Mouse (Mus musculus) forebrain, embryonic 11.5 days (tissue): Measurements from ENCODE around the gene Mllt11. TPM values are rescaled to one million over a fixed set of nuclear protein-coding genes. Genes with fewer than 3 reads are reported as not detected.
"Not testable (repeated sequence)": the region's sequence is repeated elsewhere in the genome, so short reads cannot be mapped to it uniquely, and the experiment has no call there.

Source experiments
- ATAC-seq: fragments of 200-750 bp; cut with Nextera tagmentation; replicated peaks from 2 replicates; pipeline ENCODE4 v1.8.0; 2017; ENCODE audit warnings: moderate TSS enrichment; ENCODE audit not compliant: low FRiP score
- DNase-seq: peaks from one replicate; pipeline ENCODE4 v3.0.0-alpha.2; 2017; ENCODE audit warnings: low spot score
- H3K27ac ChIP-seq: fragments of 300-500 bp; sonication (generic); 2 replicates; pipeline ENCODE4 v1.5.1; 2014; ENCODE audit warnings: low read depth, low read length
- H3K27me3 ChIP-seq: fragments of 300-500 bp; sonication (generic); 2 replicates; pipeline ENCODE4 v1.6.1; 2014; ENCODE audit warnings: mild to moderate bottlenecking, low read length, mixed read lengths; ENCODE audit not compliant: control insufficient read depth, insufficient read depth
- H3K36me3 ChIP-seq: fragments of 300-500 bp; sonication (generic); 2 replicates; pipeline ENCODE4 v1.6.1; 2014; ENCODE audit warnings: mild to moderate bottlenecking, low read length, moderate library complexity, mixed read lengths; ENCODE audit not compliant: control insufficient read depth, insufficient read depth
- H3K4me1 ChIP-seq: fragments of 300-500 bp; sonication (generic); replicated peaks from 2 replicates; pipeline ENCODE4 v1.6.1; 2014; ENCODE audit warnings: low read length, mixed read lengths; ENCODE audit not compliant: control insufficient read depth, insufficient read depth
- H3K4me2 ChIP-seq: fragments of 300-500 bp; sonication (generic); 2 replicates; pipeline ENCODE4 v1.6.1; 2014; ENCODE audit warnings: low read depth, mild to moderate bottlenecking, low read length, moderate library complexity, mixed read lengths; ENCODE audit not compliant: severe bottlenecking
- H3K4me3 ChIP-seq: fragments of 300-500 bp; sonication (generic); 2 replicates; pipeline ENCODE4 v1.5.1; 2014; ENCODE audit warnings: low read depth, low read length
- H3K9ac ChIP-seq: fragments of 300-500 bp; sonication (generic); 2 replicates; pipeline ENCODE4 v1.6.1; 2014; ENCODE audit warnings: low read length
- H3K9me3 ChIP-seq: fragments of 300-500 bp; sonication (generic); 2 replicates; pipeline ENCODE4 v1.6.1; 2016; ENCODE audit warnings: low read length, mixed read lengths; ENCODE audit not compliant: control insufficient read depth
- WGBS: fragments of 180-500 bp; shearing (Covaris S2); extraction: QIAGEN DNeasy Blood & Tissue Kit; methylation state at CpG from one replicate; pipeline ENCODE4 v1.1.7; 2014; 5-methylcytosine and 5-hydroxymethylcytosine counted together
- polyA plus RNA-seq: library from polyadenylated mRNA; unstranded; fragments of >200 nt; fragmentation: Nextera tagmentation; extraction: Ambion mirVana; gene quantifications from 2 replicates; pipeline ENCODE4 v1.2.1, GENCODE M21; 2014

Mllt11 gene
- polyA plus RNA-seq, 1 experiment from 2014 or later = 89.8 TPM

- Histone ChIP-seq H3K4me1 (no peaks in the 10 kb centered on the region; the same call in 1 of the 2 replicates), H3K4me3 (peak overlapping the region; percentile 76), H3K9me3 (no peaks in the 10 kb centered on the region), H3K36me3 (peaks cover 2% of the 10 kb centered on the region; the same call in 1 of the 2 replicates), H3K4me2 (peak overlapping the region; percentile 53), H3K27ac (no peak overlapping the region; the same call in 1 of the 2 replicates), H3K27me3 (no peaks in the 10 kb centered on the region), H3K9ac (peak overlapping the region; percentile 96)
- DNase-seq (no peak), ATAC-seq (no peak)
- WGBS = 30% methylated on average over 4 of the region's 4 CpGs
Observed at GRCm38 (mm10) chr3:95216655-95217254, 15.2 kb downstream of the Mllt11 start.

DNA sequence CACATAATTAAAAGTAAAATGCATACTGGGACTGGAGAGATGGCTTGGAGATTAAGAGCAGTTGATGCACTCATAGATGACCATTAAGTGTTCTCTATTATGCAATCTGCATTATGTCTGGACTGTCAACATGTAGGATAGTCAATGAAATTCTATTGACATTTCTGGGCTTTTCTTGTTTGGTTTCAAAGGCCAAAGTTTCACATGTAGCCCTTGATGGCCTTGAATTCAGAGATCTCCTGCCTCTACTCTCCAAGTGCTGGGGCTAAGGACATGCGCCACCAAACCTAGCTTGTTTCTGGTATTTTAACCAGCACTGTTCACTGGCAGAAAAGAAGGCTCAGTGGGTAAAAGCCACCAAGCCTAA lies 18.4 kb downstream of the Mllt11 start:
- H3K9ac ChIP-seq = no peak overlapping the region
- 97% methylated on average over 1 of the region's 1 CpGs for WGBS
- no peaks in the 10 kb centered on the region; the same call in 1 of the 2 replicates for H3K4me1 ChIP-seq
- no peak overlapping the region for H3K27ac ChIP-seq
- no peak overlapping the region for H3K4me2 ChIP-seq
- no peak overlapping the region for H3K4me3 ChIP-seq
- ATAC-seq = no peak
- H3K9me3 ChIP-seq = no peaks in the 10 kb centered on the region
- no peak for DNase-seq
- H3K27me3 ChIP-seq = no peaks in the 10 kb centered on the region
- peaks cover under 1% of the 10 kb centered on the region; the same call in 1 of the 2 replicates for H3K36me3 ChIP-seq

DNA sequence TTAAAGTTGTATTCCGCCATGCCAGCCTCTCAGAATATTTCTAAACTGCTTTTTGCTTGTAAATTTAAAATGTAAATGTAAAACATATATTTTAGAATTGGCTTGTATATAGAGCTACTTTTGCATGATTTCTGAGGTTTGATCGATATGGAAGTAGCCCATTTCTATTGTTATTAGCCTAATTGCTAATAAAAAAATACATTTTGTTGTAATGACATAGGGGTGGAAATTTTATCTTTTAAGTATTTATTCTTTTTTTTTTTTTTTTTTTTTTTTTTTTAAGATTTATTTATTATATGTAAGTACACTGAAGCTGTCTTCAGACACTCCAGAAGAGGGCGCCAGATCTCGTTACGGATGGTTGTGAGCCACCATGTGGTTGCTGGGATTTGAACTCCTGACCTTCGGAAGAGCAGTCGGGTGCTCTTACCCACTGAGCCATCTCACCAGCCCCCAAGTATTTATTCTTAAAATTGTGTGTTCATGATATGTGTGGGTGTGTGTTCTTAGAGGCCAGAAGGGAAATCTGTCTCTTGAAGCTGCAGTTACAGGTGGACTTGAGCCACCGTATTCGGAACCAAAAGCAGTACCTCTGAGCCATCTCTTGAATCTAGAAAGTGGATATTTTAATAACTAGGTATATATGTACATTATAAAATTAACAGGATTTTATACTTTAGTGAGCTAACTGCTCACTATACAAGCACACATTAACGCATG lies 18.9 kb downstream of the Mllt11 start:
- not testable (repeated sequence) for H3K36me3 ChIP-seq, H3K4me1 ChIP-seq, H3K27ac ChIP-seq, H3K9me3 ChIP-seq, H3K4me3 ChIP-seq, H3K4me2 ChIP-seq, H3K9ac ChIP-seq, DNase-seq, ATAC-seq, H3K27me3 ChIP-seq
- WGBS = 96% methylated on average over 7 of the region's 10 CpGs

DNA sequence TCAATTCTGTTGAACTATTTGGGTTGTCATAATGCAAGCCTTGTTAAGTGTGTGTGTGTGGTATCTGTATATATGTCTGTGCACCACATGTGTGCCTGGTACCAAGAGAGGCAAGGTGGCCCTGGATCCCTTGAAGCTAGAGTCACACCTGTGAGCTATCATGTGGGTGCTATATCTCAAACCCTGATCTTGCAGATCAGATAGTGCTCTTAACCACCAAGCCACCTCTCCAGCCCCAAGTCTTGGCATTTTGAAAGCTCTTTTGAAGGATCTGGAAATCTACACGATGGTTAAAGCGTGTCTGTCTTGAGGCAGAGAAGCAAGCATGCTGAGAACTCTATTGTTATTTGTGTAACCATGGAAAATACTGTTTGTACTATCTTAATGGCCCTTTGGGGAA lies 21.4 kb downstream of the Mllt11 start:
- no peaks in the 10 kb centered on the region; the same call in 1 of the 2 replicates for H3K36me3 ChIP-seq
- H3K27ac ChIP-seq = no peak overlapping the region
- no peaks in the 10 kb centered on the region for H3K4me1 ChIP-seq
- no peak overlapping the region for H3K4me2 ChIP-seq
- WGBS = 76% methylated on average over 2 of the region's 2 CpGs
- no peak for DNase-seq
- no peak overlapping the region for H3K9ac ChIP-seq
- no peak for ATAC-seq
- H3K9me3 ChIP-seq = no peaks in the 10 kb centered on the region
- no peaks in the 10 kb centered on the region for H3K27me3 ChIP-seq
- no peak overlapping the region for H3K4me3 ChIP-seq

GRCm38 (mm10) chr3:95208286-95208685 lies 23.7 kb downstream of the Mllt11 start:
- Histone ChIP-seq H3K27ac (no peak overlapping the region), H3K27me3 (no peaks in the 10 kb centered on the region), H3K4me1 (no peaks in the 10 kb centered on the region), H3K36me3 (peaks cover 2% of the 10 kb centered on the region; the same call in 1 of the 2 replicates), H3K9me3 (no peaks in the 10 kb centered on the region), H3K4me2 (no peak overlapping the region), H3K9ac (no peak overlapping the region), H3K4me3 (no peak overlapping the region)
- 82% methylated on average over 4 of the region's 4 CpGs for WGBS
- ATAC-seq (no peak), DNase-seq (no peak)

DNA sequence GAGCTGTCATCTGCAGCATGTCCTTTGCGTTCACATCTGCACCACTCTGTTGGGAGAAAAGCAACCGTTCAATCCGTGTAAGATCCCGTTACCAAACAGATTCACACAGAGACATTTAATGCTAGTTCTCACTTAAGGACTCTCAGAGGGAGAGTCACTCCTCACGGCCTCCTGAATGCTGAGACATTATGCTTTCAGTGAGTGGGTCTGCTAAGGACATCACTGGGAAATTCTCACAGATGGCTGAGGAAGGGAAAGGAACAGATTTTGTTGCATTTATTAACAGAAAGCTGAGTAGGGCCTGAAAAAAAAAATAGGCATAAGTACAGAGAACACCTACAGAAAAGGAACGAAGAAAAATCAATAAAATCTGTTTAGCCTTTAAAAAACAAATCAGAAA lies 28.1 kb downstream of the Mllt11 start:
- DNase-seq (no peak), ATAC-seq (no peak)
- Histone ChIP-seq H3K27me3 (no peaks in the 10 kb centered on the region), H3K9me3 (no peaks in the 10 kb centered on the region), H3K4me1 (no peaks in the 10 kb centered on the region), H3K36me3 (peaks cover 10% of the 10 kb centered on the region; the same call in 1 of the 2 replicates), H3K9ac (no peak overlapping the region), H3K4me2 (no peak overlapping the region), H3K27ac (no peak overlapping the region), H3K4me3 (no peak overlapping the region)
- WGBS = 90% methylated on average over 6 of the region's 6 CpGs

GRCm38 (mm10) chr3:95200562-95200961 lies 31.4 kb downstream of the Mllt11 start:
- no peak overlapping the region for H3K9ac ChIP-seq
- H3K9me3 ChIP-seq = no peaks in the 10 kb centered on the region
- no peak for ATAC-seq
- H3K4me2 ChIP-seq = no peak overlapping the region
- no peak for DNase-seq
- H3K27me3 ChIP-seq = no peaks in the 10 kb centered on the region
- H3K4me3 ChIP-seq = no peak overlapping the region
- WGBS = 75% methylated on average over 2 of the region's 2 CpGs
- peaks cover 16% of the 10 kb centered on the region; the same call in 1 of the 2 replicates for H3K36me3 ChIP-seq
- H3K4me1 ChIP-seq = no peaks in the 10 kb centered on the region
- H3K27ac ChIP-seq = no peak overlapping the region

- Histone ChIP-seq H3K27ac (no peak overlapping the region), H3K4me1 (no peaks in the 10 kb centered on the region), H3K4me2 (no peak overlapping the region), H3K9me3 (no peaks in the 10 kb centered on the region), H3K9ac (no peak overlapping the region), H3K36me3 (peaks cover 16% of the 10 kb centered on the region; the same call in 1 of the 2 replicates), H3K4me3 (no peak overlapping the region), H3K27me3 (no peaks in the 10 kb centered on the region)
- DNase-seq = no peak
- WGBS = 83% methylated on average over 7 of the region's 7 CpGs
- ATAC-seq = no peak
Observed at GRCm38 (mm10) chr3:95200132-95200531, 31.8 kb downstream of the Mllt11 start.
